Mouse (Mus musculus) erythroblast, embryonic 14.5 days (primary cell): ENCODE measurements around the gene Fam209. TPM values are rescaled to one million over a fixed set of nuclear protein-coding genes. Genes with fewer than 3 reads are reported as not detected.
A peak's percentile ranks its signal among the peaks of the same experiment; 100 is the strongest.

Source experiments
- H3K27me3 ChIP-seq: 2 replicates; pipeline ENCODE4 v1.6.1; 2012; ENCODE audit warnings: inconsistent platforms; ENCODE audit not compliant: control insufficient read depth
- H3K36me3 ChIP-seq: 2 replicates; pipeline ENCODE4 v1.6.1; 2012; ENCODE audit warnings: mild to moderate bottlenecking, inconsistent platforms; ENCODE audit not compliant: control insufficient read depth
- H3K4me1 ChIP-seq: 2 replicates; pipeline ENCODE4 v1.6.1; 2012; ENCODE audit warnings: inconsistent platforms; ENCODE audit not compliant: control insufficient read depth
- H3K4me3 ChIP-seq: replicated peaks from 2 replicates; pipeline ENCODE3; 2012; ENCODE audit warnings: moderate library complexity, mild to moderate bottlenecking, inconsistent platforms
- H3K9me3 ChIP-seq: 2 replicates; pipeline ENCODE4 v1.6.1; 2012; ENCODE audit warnings: low read length, inconsistent platforms, mixed read lengths; ENCODE audit not compliant: control insufficient read depth
- GATA1 ChIP-seq: IDR thresholded peaks from 2 replicates; pipeline ENCODE4 v1.6.1; 2012; ENCODE audit warnings: low read length, inconsistent platforms, mixed read lengths
- TAL1 ChIP-seq: IDR thresholded peaks from 3 replicates; pipeline ENCODE4 v1.6.1; 2012; ENCODE audit warnings: low read length, inconsistent platforms, mixed read lengths
- polyA plus RNA-seq: library from polyadenylated mRNA; stranded (reverse); fragments of >175 nt; gene quantifications from 2 replicates; pipeline ENCODE4 v1.2.3, GENCODE M21; 2012

The Fam209 gene
- polyA plus RNA-seq: not detected in 2 replicates

DNA sequence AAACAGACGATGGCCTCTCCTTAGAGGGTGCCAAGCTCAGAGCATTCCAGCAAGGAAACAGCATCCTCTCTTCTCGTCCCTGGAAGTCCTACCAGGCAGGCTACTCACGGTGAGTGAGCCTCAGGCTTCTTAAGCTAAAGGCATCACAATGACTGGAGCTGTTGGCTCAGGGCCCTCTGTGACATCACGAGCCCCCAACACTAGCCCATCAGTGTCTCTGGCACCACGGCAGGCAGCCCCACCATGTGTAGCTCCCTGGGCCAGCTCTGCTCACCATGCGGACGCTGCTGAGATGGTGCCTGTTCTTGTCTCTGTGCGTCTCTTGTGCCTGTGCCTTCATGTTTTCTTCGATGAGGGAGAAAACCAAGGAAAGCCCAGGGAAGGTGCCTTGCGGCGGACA is at the start of gene Fam209:
Gene Fam209, plus strand, starts transcription at position 203 of the 400 bp plus-strand sequence.
- Histone ChIP-seq H3K4me3 (no peak within 1 kb of the TSS), H3K9me3 (no peaks in the 10 kb centered on the region), H3K27me3 (no peaks in the 10 kb centered on the region), H3K36me3 (peaks cover 34% of the 10 kb centered on the region), H3K4me1 (no peaks in the 10 kb centered on the region)
- TF ChIP-seq TAL1 (no peak), GATA1 (no peak)

DNA sequence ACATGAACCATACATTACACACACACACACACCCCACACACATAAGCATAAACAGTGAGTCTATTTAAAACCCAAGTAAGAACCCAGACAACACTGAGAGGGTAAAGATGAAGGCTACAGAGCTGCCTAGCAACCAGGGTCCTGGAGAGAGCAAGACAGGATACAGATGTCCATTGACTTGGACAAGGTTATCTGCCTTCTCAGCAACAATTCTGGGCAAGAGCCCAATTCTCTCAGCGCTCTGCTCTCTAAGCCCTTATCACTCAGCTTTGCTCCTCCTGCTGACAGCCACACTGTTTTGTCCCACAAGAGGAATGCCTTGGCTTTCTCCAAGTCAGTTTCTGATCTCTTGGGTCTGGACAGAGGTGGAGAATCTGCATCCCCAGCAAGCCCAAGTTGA is 41.7 kb upstream of the Fam209 start:
- no peak for TF ChIP-seq GATA1
- no peak for TF ChIP-seq TAL1
- Histone ChIP-seq H3K4me1 (no peaks in the 10 kb centered on the region), H3K36me3 (no peaks in the 10 kb centered on the region), H3K9me3 (no peaks in the 10 kb centered on the region), H3K4me3 (no peak overlapping the region), H3K27me3 (no peaks in the 10 kb centered on the region)

DNA sequence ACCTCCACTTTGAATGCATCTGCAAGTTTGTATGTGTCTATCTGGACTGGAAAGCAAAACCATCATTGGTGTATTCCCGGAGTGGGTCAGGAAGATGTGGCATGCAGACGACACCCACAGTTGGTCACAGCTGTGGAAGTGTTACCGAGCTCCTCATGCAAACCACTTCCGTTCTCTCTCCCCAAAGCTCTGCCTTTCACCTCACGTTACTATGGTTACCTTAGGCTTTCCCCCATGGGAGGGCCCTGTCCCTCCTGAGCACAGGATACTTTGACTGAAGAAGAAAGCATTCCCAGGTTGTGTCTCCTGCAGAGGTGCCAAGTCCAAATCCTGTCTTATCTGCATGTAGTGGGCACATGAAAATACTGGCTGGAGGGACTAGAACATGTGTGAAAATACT is 38.6 kb upstream of the Fam209 start:
- no peak for TF ChIP-seq TAL1
- no peak for TF ChIP-seq GATA1
- Histone ChIP-seq H3K4me1 (peaks cover 2% of the 10 kb centered on the region; the same call in 1 of the 2 replicates), H3K9me3 (no peaks in the 10 kb centered on the region), H3K36me3 (no peaks in the 10 kb centered on the region), H3K4me3 (no peak overlapping the region), H3K27me3 (no peaks in the 10 kb centered on the region)

- H3K36me3 ChIP-seq: peaks cover 8% of the 10 kb centered on the region
- TF ChIP-seq TAL1: no peak
- TF ChIP-seq GATA1: no peak
- no peak overlapping the region for H3K4me3 ChIP-seq
- H3K27me3 ChIP-seq: no peaks in the 10 kb centered on the region
- H3K4me1 ChIP-seq: peaks cover 29% of the 10 kb centered on the region
- no peaks in the 10 kb centered on the region for H3K9me3 ChIP-seq
Measured at GRCm38 (mm10) chr2:172437371-172437952, 34.9 kb upstream of the Fam209 start.

DNA sequence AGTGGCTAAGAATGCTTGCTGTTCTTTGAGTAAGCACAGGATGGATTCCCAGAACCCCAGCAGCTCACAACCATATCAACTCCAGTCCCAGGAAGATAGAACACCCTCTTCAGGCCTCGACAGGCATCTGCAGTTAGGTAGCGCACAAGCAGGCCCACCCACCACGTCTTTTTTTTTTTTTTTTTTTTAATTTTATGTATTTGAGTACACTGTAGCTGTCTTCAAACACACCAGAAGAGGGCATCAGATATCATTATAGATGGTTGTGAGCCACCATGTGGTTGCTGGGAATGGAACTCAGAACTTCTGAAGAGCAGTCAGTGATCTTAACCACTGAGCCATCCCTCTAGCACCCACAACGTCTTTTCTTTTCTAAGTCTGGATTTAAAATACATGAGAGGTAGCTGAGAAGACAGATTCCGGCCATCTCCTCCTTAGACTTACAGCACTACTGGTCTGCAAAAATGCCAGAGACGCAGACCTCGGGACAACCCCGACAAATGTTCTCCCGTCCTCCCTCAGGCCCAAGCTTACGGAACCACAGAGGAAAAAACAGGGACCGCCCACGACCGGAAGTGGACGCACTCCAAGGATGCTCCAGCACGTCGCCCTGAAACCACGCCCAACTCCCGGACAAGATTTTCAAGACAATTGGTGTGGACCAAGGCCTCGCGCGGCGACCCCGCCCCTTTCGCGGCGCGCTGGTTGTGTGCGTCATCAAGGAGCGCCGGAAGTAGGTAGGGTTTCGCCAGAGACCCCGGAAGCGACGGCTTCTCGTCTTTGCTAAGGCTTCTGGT is 32.3 kb upstream of the Fam209 start, which contains the start of gene Rtf2:
Gene Rtf2, plus strand, starts transcription at position 714 of the 797 bp plus-strand sequence.
- Histone ChIP-seq H3K36me3 (peaks cover 23% of the 10 kb centered on the region), H3K9me3 (no peaks in the 10 kb centered on the region), H3K4me1 (peaks cover 39% of the 10 kb centered on the region), H3K4me3 (peak within 1 kb of the TSS; percentile 68), H3K27me3 (no peaks in the 10 kb centered on the region)
- TF ChIP-seq TAL1 (no peak), GATA1 (no peak)

GRCm38 (mm10) chr2:172440640-172441005 is 31.7 kb upstream of the Fam209 start:
- Histone ChIP-seq H3K36me3 (peaks cover 29% of the 10 kb centered on the region), H3K9me3 (no peaks in the 10 kb centered on the region), H3K27me3 (no peaks in the 10 kb centered on the region), H3K4me3 (peak overlapping the region; percentile 68), H3K4me1 (peaks cover 39% of the 10 kb centered on the region)
- TF ChIP-seq TAL1 (no peak), GATA1 (no peak)

DNA sequence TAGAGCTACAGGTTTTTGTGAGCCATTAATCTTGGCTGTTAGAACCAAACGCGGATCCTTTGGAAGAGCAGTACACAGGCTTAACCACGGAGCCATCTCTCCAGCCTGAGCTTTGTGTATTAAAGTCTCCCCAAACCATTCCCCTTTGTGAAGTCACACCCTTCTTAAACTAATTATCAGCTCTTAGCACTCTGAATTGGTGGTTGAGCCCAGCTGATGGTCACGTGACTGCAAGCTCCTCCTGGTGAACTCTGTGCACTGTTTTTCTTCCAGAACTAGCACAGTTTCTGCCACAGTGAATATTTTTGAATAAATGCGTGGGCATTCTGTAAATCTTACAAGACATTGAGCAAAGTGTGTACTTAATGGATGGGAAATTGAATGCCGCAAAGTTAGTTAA is 31.1 kb upstream of the Fam209 start:
- Histone ChIP-seq H3K9me3 (no peaks in the 10 kb centered on the region), H3K27me3 (no peaks in the 10 kb centered on the region), H3K4me3 (peak overlapping the region; percentile 68), H3K4me1 (peaks cover 39% of the 10 kb centered on the region), H3K36me3 (peaks cover 35% of the 10 kb centered on the region)
- TF ChIP-seq TAL1 (no peak), GATA1 (no peak)

- no peaks in the 10 kb centered on the region for H3K27me3 ChIP-seq
- peaks cover 79% of the 10 kb centered on the region for H3K36me3 ChIP-seq
- TF ChIP-seq GATA1 (no peak), TAL1 (no peak)
- H3K4me1 ChIP-seq: peaks cover 26% of the 10 kb centered on the region
- no peak overlapping the region for H3K4me3 ChIP-seq
- no peaks in the 10 kb centered on the region for H3K9me3 ChIP-seq
Measured at GRCm38 (mm10) chr2:172445617-172446016, 26.7 kb upstream of the Fam209 start.

- no peak for TF ChIP-seq TAL1
- TF ChIP-seq GATA1: no peak
- peaks cover 11% of the 10 kb centered on the region for H3K4me1 ChIP-seq
- peaks cover 88% of the 10 kb centered on the region for H3K36me3 ChIP-seq
- H3K27me3 ChIP-seq: no peaks in the 10 kb centered on the region
- no peaks in the 10 kb centered on the region for H3K9me3 ChIP-seq
- H3K4me3 ChIP-seq: no peak overlapping the region
Measured at GRCm38 (mm10) chr2:172447317-172447716, 25.0 kb upstream of the Fam209 start.

DNA sequence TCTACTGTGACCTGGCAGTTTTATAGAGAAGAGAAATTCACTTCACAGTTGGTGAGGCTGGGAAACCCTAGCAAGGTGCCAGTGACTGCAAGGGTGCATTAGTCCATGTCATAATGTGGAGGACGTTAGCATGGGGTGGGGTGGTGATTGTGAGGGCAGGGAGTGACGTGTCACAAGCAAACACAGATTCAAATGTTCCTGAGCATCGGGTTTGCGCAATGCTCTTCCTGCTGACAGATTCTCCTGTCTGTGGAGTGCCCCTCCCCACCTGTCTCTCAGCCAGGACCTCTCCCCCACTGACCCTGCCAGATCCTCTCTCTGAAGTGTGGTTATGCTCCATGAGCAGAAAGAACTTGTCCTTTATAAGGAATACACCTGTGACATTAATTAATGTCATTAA is 24.0 kb upstream of the Fam209 start:
- no peak overlapping the region for H3K4me3 ChIP-seq
- peaks cover 95% of the 10 kb centered on the region for H3K36me3 ChIP-seq
- H3K27me3 ChIP-seq: no peaks in the 10 kb centered on the region
- TF ChIP-seq GATA1 (no peak), TAL1 (no peak)
- H3K4me1 ChIP-seq: peaks cover 2% of the 10 kb centered on the region
- H3K9me3 ChIP-seq: no peaks in the 10 kb centered on the region
